Mouse (Mus musculus): ENCODE measurements around the gene Herc2. TPM values are rescaled to one million over a fixed set of nuclear protein-coding genes. Genes with fewer than 3 reads are reported as not detected.

Herc2 gene
- 12.6 TPM for polyA plus RNA-seq (2015; fragmentation: Illumina TruSeq; extraction: RNeasy Lipid Tissue Mini Kit (QIAGEN cat#74804); ENCODE audit: insufficient read depth, low read depth, low replicate concordance)

GRCm38 (mm10) chr7:56049831-56050321 is at the start of gene Herc2:
TSS of gene Herc2 (plus strand) at chr7:56050196.

GRCm38 (mm10) chr7:56019930-56020253 is 30.1 kb upstream of the Herc2 start, which contains the start of gene Nipa1:
TSS of gene Nipa1 (minus strand) at chr7:56019954.

DNA sequence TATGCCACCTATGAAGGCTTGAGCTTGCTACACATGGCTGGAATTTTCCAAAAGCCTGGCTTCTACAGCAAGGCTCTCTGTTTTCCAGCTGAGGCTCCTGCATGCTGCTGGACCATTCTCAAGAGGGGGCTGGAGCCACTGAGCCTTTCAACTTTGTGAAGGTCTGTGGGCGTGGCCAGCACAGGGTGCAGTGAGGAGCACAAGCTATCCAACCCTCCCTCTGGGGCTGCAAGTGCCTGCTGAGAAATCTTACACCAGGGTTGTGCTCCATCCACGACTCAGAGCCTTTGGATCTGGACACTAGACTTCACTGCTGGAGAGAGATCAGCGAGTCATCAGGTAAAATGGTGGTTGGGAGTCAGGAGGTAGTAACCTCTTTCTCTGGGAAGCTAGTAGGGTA is 189.5 kb downstream of the Herc2 start, which contains the start of gene Oca2:
Gene Oca2, plus strand, starts transcription at position 218 of the 400 bp plus-strand sequence.

Other genes starting within 250 kb of the Herc2 start
- gene Cyfip1, start 208.5 kb upstream of the Herc2 start, polyA plus RNA-seq (2015; fragmentation: Illumina TruSeq; extraction: RNeasy Lipid Tissue Mini Kit (QIAGEN cat#74804); ENCODE audit: insufficient read depth, low read depth, low replicate concordance): 9.7 TPM
- 4.6 TPM for gene Nipa2, start 87.7 kb upstream of the Herc2 start, polyA plus RNA-seq (2015; fragmentation: Illumina TruSeq; extraction: RNeasy Lipid Tissue Mini Kit (QIAGEN cat#74804); ENCODE audit: insufficient read depth, low read depth, low replicate concordance)
- gene Nipa1, start 30.2 kb upstream of the Herc2 start, polyA plus RNA-seq (2015; fragmentation: Illumina TruSeq; extraction: RNeasy Lipid Tissue Mini Kit (QIAGEN cat#74804); ENCODE audit: insufficient read depth, low read depth, low replicate concordance): 1.2 TPM
- gene Oca2, start 189.6 kb downstream of the Herc2 start, polyA plus RNA-seq (2015; fragmentation: Illumina TruSeq; extraction: RNeasy Lipid Tissue Mini Kit (QIAGEN cat#74804); ENCODE audit: insufficient read depth, low read depth, low replicate concordance): not detected

Data from pancreas, adult 10 weeks (tissue).